Mouse (Mus musculus) left cerebral cortex, adult 8-10 months (tissue): ENCODE measurements around the gene Ccdc71. TPM values are rescaled to one million over a fixed set of nuclear protein-coding genes. Genes with fewer than 3 reads are reported as not detected.

ENCODE experiments used
- DNase-seq, 2 experiments: peaks; one replicate each; pipeline ENCODE4 v3.0.0; 2022; ENCODE audit warnings: low spot score in 2 of 2
- total RNA-seq, 4 experiments: library from RNA; stranded (reverse); gene quantifications; 2 replicates each; pipeline ENCODE4 v1.2.4; 2022

The Ccdc71 gene
- total RNA-seq, 4 experiments from 2014 or later, result 35.8 to 46.5 (median 38.4) TPM

GRCm38 (mm10) chr9:108489702-108490558 is 29.6 kb downstream of the Ccdc71 start:
- DNase-seq, result no peak

- DNase-seq, result peak; percentile 76 to 97
These were observed 30.4 kb downstream of the Ccdc71 start, which contains the start of gene Usp19 for GRCm38 (mm10) chr9:108490559-108491285. Gene Usp19 (plus strand): TSS chr9:108490602.

GRCm38 (mm10) chr9:108491286-108491580 is 30.9 kb downstream of the Ccdc71 start:
- no peak for DNase-seq

- DNase-seq, result no peak
These were observed 31.9 kb downstream of the Ccdc71 start for GRCm38 (mm10) chr9:108492043-108492750.

GRCm38 (mm10) chr9:108493246-108493645 is 32.9 kb downstream of the Ccdc71 start:
- no peak for DNase-seq

- DNase-seq, result no peak
These were observed 34.0 kb downstream of the Ccdc71 start for GRCm38 (mm10) chr9:108494146-108494825.

GRCm38 (mm10) chr9:108494905-108495304 is 34.6 kb downstream of the Ccdc71 start:
- no peak for DNase-seq

- no peak for DNase-seq
These were observed 38.9 kb downstream of the Ccdc71 start for GRCm38 (mm10) chr9:108499231-108499630.

- DNase-seq, result no peak
These were observed 39.6 kb downstream of the Ccdc71 start for GRCm38 (mm10) chr9:108499943-108500342.

GRCm38 (mm10) chr9:108506901-108507300 is 46.6 kb downstream of the Ccdc71 start:
- no peak for DNase-seq

GRCm38 (mm10) chr9:108507619-108508434 is 47.5 kb downstream of the Ccdc71 start, which contains the start of gene Qars:
Gene Qars (plus strand): TSS chr9:108507706.
- DNase-seq, result peak; percentile 75 to 94

- peak in 1 of 2 experiments; percentile 4 for DNase-seq
These were observed 48.4 kb downstream of the Ccdc71 start for GRCm38 (mm10) chr9:108508776-108509175.

Other genes with a start within 250 kb of the Ccdc71 start
- 10 to 100 TPM; 73.1 to 79.5 (median 76.8) TPM for gene Dag1, start 196.6 kb upstream of the Ccdc71 start, total RNA-seq
- 100 to 1,000 TPM; 133 to 145 (median 139) TPM for gene Nicn1, start 170.1 kb upstream of the Ccdc71 start, total RNA-seq
- 10 to 100 TPM; 26.3 to 32.2 (median 28.2) TPM for gene Amt, start 163.7 kb upstream of the Ccdc71 start, total RNA-seq
- 100 to 1,000 TPM; 164 to 176 (median 168) TPM for gene Rhoa, start 154.4 kb upstream of the Ccdc71 start, total RNA-seq
- 10 to 100 TPM; 37.0 to 40.4 (median 39.4) TPM for gene Tcta, start 154.4 kb upstream of the Ccdc71 start, total RNA-seq
- gene Gpx1, start 121.6 kb upstream of the Ccdc71 start, total RNA-seq, result 100 to 1,000 TPM in 3 of 4 experiments, 10 to 100 TPM in 1; 97.3 to 121 (median 112) TPM
- 100 to 1,000 TPM; 103 to 109 (median 105) TPM for gene Usp4, start 112.7 kb upstream of the Ccdc71 start, total RNA-seq
- gene 1700102P08Rik, start 67.7 kb upstream of the Ccdc71 start, total RNA-seq, result 1 to 10 TPM in 3 of 4 experiments, under 1 TPM in 1; 0.81 to 2.0 (median 1.8) TPM
- gene Ccdc36, start 32.0 kb upstream of the Ccdc71 start, total RNA-seq, result under 1 TPM; 0.15 to 0.37 (median 0.22) TPM
- not detected for gene BC048562, start 24.0 kb upstream of the Ccdc71 start, total RNA-seq
- gene Klhdc8b, start 1.1 kb downstream of the Ccdc71 start, total RNA-seq, result 10 to 100 TPM; 28.8 to 38.0 (median 34.0) TPM
- gene Lamb2, start 19.2 kb downstream of the Ccdc71 start, total RNA-seq, result 10 to 100 TPM; 28.0 to 35.7 (median 30.8) TPM
- gene Usp19, start 30.1 kb downstream of the Ccdc71 start, total RNA-seq, result 100 to 1,000 TPM; 116 to 140 (median 127) TPM
- gene Qars, start 47.2 kb downstream of the Ccdc71 start, total RNA-seq, result 10 to 100 TPM; 78.3 to 95.4 (median 86.8) TPM
- gene Qrich1, start 56.3 kb downstream of the Ccdc71 start, total RNA-seq, result 100 to 1,000 TPM; 140 to 158 (median 155) TPM
- 10 to 100 TPM; 43.7 to 54.7 (median 50.7) TPM for gene Impdh2, start 99.8 kb downstream of the Ccdc71 start, total RNA-seq
- gene Ndufaf3, start 106.9 kb downstream of the Ccdc71 start, total RNA-seq, result 10 to 100 TPM; 67.2 to 77.5 (median 73.4) TPM
- 10 to 100 TPM; 68.8 to 86.5 (median 73.5) TPM for gene Dalrd3, start 109.4 kb downstream of the Ccdc71 start, total RNA-seq
- 100 to 1,000 TPM; 129 to 151 (median 133) TPM for gene Wdr6, start 118.2 kb downstream of the Ccdc71 start, total RNA-seq
- 10 to 100 TPM; 87.5 to 98.6 (median 93.9) TPM for gene P4htm, start 137.1 kb downstream of the Ccdc71 start, total RNA-seq
- 10 to 100 TPM; 51.8 to 55.6 (median 54.2) TPM for gene Arih2, start 188.9 kb downstream of the Ccdc71 start, total RNA-seq
- gene Slc25a20, start 201.6 kb downstream of the Ccdc71 start, total RNA-seq, result 10 to 100 TPM; 11.1 to 15.8 (median 13.6) TPM
- gene Prkar2a, start 228.8 kb downstream of the Ccdc71 start, total RNA-seq, result 10 to 100 TPM; 45.9 to 52.1 (median 49.3) TPM